Mouse (Mus musculus) cerebellum, adult 11-12 months (tissue): ENCODE results near the gene Slc2a4.
A peak's percentile ranks its signal among the peaks of the same experiment; 100 is the strongest.
"Not testable (repeated sequence)": the region's sequence is repeated elsewhere in the genome, so short reads cannot be mapped to it uniquely, and the experiment has no call there.

Source experiments
- DNase-seq: peaks from one replicate; pipeline ENCODE4 v3.0.0; 2022

The Slc2a4 gene

GRCm38 (mm10) chr11:69938401-69938979 is 9.5 kb downstream of the Slc2a4 start:
- no peak for DNase-seq

GRCm38 (mm10) chr11:69937834-69938233 is 10.2 kb downstream of the Slc2a4 start:
- no peak for DNase-seq

- DNase-seq: no peak
Observed at GRCm38 (mm10) chr11:69937385-69937784, 10.6 kb downstream of the Slc2a4 start.

GRCm38 (mm10) chr11:69936714-69937347 is 11.2 kb downstream of the Slc2a4 start:
- DNase-seq: no peak

DNA sequence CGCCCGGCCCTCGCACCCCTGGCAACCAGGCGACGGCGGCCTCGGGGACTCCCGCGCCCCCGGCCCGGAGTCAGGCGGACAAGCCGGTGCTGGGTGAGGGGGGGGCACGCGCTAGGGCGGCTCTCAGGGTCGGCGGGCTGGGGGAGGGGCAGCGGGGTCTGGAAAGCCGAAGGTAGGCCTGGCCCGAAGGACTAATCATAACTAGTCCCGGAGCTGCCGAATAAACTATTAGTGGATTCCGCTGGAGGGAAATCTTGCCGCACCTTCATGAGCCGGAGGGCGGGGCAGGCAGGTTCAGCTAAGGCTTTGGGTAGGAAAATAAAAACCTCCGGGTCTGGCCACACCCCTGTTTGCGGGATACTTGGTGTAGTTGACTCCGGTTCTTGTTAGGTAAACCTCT is 11.8 kb downstream of the Slc2a4 start:
- no peak for DNase-seq

DNA sequence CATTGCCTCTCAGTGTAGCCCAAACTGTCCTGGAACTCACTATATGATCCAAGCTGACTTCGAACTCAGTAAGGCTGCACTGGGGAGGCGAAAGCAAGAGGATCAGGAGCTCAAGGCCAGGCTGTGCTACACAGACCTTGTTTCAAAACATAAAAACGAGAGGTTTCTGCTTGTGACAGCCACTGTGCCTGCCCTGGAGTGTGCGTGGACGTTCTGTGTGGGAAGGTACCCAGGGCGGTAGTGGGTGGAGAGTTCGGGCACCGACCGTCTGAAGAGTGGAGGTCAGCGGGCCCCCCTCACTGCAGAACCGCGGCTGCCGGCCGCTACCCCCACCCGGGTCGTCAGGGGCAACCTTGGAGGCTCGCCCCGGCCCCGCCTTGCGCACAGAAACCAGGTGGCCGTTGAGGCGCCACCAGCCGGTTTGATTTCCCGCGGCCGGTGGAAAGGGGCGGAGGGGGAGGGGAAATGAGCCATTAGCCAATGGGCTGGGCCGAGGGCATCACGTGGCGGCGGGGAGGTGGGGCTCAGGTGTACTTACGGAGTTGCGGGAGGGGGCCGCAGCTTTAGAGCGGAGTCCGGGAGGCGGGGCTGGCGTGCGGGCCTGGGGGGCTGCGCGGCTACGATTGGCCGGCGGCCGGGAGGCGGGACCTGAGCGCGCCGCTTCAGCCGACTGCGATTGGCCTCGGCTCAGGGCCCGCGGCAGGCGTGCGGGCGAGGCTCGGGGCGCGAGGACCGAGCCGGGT is 12.7 kb downstream of the Slc2a4 start, which contains the start of gene Ybx2:
TSS of gene Ybx2 (plus strand) at position 660 of the 743 bp plus-strand sequence.
- peak; percentile 94 for DNase-seq

DNA sequence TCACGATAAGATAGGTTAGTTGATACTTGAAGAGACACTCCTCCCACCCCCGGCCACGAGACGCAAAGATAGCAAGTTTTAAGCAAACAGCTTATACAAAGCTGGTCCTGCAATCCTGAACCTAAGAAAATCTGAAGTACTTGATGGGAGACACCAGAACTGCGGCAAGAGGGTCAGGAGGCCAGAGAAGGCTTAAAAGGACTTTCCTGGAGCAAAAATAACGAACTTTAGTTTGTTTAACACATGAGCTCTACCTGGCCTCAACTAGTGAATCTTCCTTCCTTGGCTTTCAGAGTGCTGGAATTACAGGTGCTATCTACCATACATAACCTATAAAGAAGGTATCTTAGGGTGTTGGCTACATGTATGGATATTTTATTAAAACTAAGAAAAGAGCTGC is 13.3 kb downstream of the Slc2a4 start:
- DNase-seq: no peak

GRCm38 (mm10) chr11:69934169-69934568 is 13.8 kb downstream of the Slc2a4 start:
- DNase-seq: peak; percentile 78

GRCm38 (mm10) chr11:69933066-69933465 is 14.9 kb downstream of the Slc2a4 start:
- no peak for DNase-seq

DNA sequence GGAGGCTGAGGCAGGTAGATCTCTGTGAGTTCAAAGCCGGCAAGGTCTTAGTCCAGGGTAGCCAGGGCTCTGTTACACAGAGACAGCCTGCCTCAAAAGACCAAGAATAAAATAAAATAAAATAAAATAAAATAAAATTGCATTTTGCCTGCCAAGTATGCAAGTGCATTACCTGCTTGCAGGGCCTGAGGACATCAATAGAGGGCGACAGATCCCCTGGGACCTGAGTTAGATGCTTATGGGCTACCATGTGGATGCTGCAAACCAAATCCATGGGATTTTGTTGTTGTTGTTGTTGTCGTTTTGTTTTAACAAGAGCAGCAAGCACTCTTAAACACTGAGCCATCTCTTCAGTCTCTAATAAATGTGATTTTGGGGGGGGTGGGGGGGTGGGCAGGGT is 15.7 kb downstream of the Slc2a4 start:
- no peak for DNase-seq

DNA sequence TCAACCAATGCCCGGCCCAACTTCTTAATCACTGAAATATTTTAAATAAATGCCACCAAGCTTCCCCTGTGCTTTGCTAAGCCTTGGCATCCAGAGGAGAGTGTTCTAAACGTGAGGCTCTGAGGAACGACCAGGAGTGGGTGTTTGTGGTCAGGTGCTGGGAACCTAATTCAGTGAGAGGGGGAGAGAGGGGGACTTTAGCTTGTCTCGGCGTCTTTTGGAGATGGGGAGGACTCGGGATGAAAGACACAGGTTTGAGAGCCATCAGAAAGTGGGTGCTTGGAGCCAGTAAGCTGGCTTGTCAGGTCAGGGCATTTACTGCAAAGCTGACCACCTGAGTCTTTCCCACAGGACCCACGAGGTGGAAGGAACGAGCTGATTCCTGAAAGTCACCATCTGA is 16.2 kb downstream of the Slc2a4 start:
- no peak for DNase-seq

DNA sequence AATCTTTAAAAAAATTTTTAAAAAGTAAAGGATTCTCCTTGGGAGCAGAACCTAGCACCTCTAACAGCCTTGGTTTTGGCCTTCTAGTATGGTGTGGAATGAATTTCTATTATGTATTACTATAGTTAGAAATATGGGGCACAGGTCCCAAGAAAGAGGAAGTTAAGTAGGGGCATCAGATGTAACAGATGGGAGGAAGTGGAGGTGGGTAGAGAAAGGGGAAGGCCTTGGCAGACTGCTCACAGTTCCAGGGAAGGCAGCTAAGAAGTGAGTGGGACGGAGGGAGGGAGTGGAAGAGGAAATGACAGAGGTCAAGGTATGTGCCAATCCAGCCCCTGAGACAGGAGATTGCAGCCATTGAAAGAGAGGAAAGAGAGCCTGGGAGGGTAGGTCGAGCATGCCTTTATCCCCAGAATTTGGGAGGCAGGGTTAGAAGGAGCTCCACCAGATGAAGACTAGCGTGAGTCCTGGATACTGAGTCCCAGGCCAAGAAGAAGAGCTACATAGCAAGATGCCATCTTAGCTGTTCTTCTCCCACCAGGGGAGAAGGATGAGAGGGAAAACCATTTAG is 16.9 kb downstream of the Slc2a4 start:
- DNase-seq: no peak

DNA sequence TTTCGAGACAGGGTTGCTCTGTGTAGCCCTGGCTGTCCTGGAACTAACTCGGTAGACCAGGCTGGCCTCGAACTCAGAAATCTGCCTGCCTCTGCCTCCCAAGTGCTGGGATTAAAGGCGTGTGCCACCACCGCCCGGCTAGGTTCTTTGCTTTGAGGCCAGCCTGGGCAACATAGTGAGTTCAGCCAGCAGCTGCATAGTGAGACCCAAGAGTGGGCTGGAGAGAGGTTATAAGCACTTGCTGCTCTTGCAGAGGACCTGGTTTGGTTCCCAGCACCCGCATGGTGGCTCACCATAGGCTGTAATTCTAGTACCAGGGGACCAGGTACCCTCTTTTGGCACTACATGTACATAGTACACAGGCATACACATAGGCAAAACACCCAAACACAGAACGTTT is 17.8 kb downstream of the Slc2a4 start:
- not testable (repeated sequence) for DNase-seq

- no peak for DNase-seq
Observed at GRCm38 (mm10) chr11:69929712-69930111, 18.3 kb downstream of the Slc2a4 start.

GRCm38 (mm10) chr11:69927501-69927900 is 20.5 kb downstream of the Slc2a4 start:
- DNase-seq: no peak

GRCm38 (mm10) chr11:69922796-69923195 is 25.2 kb downstream of the Slc2a4 start:
- DNase-seq: no peak

DNA sequence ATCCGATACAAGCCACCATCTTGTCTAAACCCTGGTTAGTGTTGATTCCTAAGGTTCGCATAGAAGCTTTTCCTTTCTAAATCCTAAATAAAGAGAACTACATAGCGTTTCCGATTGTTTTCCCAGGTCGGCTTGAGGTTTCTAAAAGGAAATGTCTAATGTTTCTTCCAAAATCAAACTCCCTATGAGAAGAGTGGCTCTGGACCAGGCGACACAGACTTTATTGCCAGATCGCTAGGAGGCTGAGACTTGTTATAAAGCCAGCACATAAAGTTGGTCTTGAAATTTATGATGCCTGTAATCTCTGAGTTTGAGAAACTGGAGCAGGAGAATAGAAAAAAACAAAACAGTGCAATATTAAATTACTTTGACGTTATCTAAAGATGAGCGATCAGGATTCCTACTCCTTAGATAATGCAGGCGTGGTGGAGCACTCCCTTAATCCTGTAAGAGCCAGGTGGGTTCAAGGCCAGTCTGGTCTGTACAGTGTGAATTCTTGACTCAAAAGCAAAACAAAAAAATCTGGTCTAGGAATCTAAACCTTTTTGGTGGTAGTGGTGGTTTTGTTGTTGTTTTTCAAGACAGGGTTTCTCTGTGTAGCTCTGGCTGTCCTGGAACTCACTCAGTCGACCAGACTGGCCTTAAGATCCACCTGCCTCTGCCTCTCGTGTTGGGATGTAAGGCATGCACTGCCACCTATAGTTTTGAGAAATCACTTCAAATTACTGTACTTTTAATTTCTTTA is 25.8 kb downstream of the Slc2a4 start:
- DNase-seq: no peak

DNA sequence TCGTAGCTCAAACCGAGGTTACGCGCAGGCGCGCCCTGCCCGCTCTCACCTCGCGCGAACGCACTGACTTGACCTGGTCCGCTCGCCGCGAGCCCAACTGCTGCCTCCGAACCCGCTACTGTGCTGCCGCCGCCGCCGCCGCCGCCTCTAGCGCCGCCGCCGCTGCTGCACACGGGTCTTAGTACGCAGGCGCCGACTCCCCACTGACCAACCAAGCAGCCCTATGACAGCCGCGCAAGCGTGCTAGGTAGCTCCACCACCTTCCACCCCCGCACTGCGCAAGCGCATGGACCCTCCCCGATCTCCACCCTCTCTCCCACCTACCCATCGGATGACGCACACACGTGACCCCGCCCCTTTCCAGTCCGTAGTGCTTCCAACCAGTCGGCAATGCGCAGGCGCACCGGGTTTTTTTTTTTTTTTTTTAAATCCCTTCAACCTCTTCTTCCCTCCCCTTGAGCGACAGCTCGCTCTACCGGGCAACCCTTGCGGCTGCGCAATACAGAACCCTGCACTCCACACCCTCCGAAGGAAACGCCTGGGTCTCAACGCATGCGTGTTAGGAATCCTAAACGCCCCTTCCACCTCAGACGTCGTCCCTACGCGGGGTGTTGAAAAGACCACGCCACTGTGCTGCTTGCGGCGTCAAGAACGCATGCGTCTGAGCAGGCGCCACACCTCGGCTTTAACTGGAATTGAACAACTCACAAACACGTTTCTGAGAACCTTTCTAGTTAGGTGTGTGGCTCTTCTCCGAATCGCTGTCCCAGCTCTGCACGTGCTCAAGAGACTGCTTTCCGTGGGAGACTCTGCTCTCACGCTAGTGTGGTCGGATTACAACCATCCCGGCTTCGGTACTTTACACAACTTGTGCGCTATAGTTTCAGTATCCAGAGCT is 26.6 kb downstream of the Slc2a4 start, which contains the start of gene Eif5a:
TSS of gene Eif5a (minus strand) at position 845 of the 898 bp plus-strand sequence.
- peak; percentile 100 for DNase-seq

- DNase-seq: peak; percentile 77
Observed at GRCm38 (mm10) chr11:69920266-69921031, 27.5 kb downstream of the Slc2a4 start.

- peak; percentile 67 for DNase-seq
Observed at GRCm38 (mm10) chr11:69919661-69920265, 28.2 kb downstream of the Slc2a4 start.

DNA sequence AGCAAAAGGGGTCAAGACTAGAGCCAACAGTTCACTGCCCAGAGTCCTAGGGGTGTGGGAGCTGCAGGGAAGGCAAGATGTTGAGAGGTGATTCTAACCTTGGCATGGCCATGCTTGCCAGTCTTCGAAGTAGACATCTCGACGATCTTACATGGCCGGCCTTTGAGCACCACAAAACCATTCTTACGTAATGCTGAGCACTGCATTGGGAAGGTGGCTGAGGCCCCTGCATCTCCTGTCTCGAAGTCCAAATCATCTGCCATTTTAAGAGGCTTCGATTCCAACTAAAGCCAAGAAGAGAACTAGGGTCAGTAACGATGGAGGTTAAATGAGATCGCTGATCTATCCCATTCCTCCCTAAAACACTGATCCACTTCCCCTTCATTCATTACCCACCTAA is 28.9 kb downstream of the Slc2a4 start:
- no peak for DNase-seq
